Mouse (Mus musculus) lung, postnatal 10 days (tissue): ENCODE results near the gene Trim2.
A peak's percentile ranks its signal among the peaks of the same experiment; 100 is the strongest.

Experiments
- DNase-seq: peaks from one replicate; pipeline ENCODE4 v3.0.0; 2021

Trim2 gene

GRCm38 (mm10) chr3:84130776-84131175 is 175.9 kb downstream of the Trim2 start:
- DNase-seq = peak; percentile 15

GRCm38 (mm10) chr3:84128871-84129870 is 177.5 kb downstream of the Trim2 start:
- peak; percentile 16 for DNase-seq

GRCm38 (mm10) chr3:84127431-84127830 is 179.2 kb downstream of the Trim2 start:
- no peak for DNase-seq

- no peak for DNase-seq
These were observed 180.0 kb downstream of the Trim2 start for GRCm38 (mm10) chr3:84126721-84127120.

GRCm38 (mm10) chr3:84125704-84126289 is 180.9 kb downstream of the Trim2 start:
- DNase-seq = no peak

- peak; percentile 29 for DNase-seq
These were observed 183.2 kb downstream of the Trim2 start for GRCm38 (mm10) chr3:84123461-84123860.

DNA sequence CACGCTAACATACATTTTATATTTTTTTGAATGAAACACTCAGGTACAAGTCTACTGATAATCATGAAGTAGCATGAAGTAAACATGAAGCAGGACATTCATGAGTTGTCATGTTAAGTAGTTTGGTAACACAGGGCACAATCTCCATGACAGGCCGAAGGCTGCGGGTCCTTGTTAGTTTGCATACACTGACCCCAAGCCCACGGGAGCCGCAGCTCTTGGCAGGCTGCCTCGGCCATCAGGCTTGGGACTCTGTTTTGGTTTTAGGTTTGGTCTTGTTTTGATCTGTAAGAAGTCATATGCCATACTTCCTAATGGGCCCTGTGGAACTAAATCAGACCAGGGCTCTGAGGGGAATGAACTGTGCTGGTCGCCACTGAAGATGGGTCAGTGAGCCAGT is 188.0 kb downstream of the Trim2 start:
- no peak for DNase-seq

- peak; percentile 40 for DNase-seq
These were observed 188.5 kb downstream of the Trim2 start for GRCm38 (mm10) chr3:84118178-84118577.
